Comparison of ENCODE assay signal across 20 mouse cellular contexts in the genomic region with DNA sequence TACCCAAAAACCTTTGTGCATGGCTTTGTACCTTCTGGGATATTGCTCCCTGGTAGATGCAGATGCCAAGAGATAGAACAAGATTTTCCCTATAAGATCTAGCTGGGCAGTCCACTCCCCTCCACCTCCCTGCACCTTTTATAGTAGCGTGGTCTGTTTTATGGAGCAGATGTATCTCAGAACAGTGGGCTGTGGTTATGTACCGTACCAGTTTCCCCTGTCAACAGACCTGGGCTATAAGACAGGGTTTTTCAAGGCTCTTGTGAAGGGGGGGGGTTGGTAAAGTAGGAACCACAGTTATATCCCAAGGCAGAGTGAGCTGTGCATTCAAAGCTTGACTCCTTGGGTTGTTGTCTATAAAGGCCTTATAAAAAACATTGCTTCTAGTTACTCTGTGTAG. TPM values are rescaled to one million over a fixed set of nuclear protein-coding genes. Genes with fewer than 3 reads are reported as not detected.
A peak's percentile ranks its signal among the peaks of the same experiment; 100 is the strongest.
DNase-seq lines count a peak whose midpoint lies in the region; ATAC-seq and TF ChIP-seq lines count a peak whose summit lies in the region.
"Had no signal": no experiment of that assay in that cellular context is flagged by ENCODE, and none has a peak within 500 bp of the region (broad histone marks: within the 10 kb centered on the region; RNA-seq: fewer than 3 reads in every experiment).

No protein-coding gene starts in this region.

- ATAC-seq in liver, postnatal 0 days: no peak
- ATAC-seq: forebrain, embryonic 13.5 days; inflammation-experienced regulatory T-cells, adult 6 months; midbrain, embryonic 13.5 days had no signal

- no peak overlapping the region for H3K4me3 ChIP-seq in layer of hippocampus, adult 2 months
- H3K4me3 ChIP-seq in brown adipose tissue, adult 24 weeks (ENCODE audit: insufficient read depth, low read depth, low read length): no peak overlapping the region
- H3K4me3 ChIP-seq in liver, postnatal 0 days (ENCODE audit: low read depth, low read length): no peak overlapping the region
- H3K4me3 ChIP-seq: erythroblast, embryonic 14.5 days; forebrain, embryonic 13.5 days; hindbrain, embryonic 12.5 days; limb, embryonic 13.5 days; midbrain, embryonic 13.5 days; neural tube, embryonic 12.5 days had no signal

- DNase-seq in layer of hippocampus, adult 2 months (ENCODE audit: low spot score in 2 of 2): no peak
- DNase-seq in layer of hippocampus, adult 11-12 months (ENCODE audit: low spot score): no peak
- DNase-seq in A20 (ENCODE audit: low read depth, low spot score) (peak; percentile 52), adipocyte (ENCODE audit: low spot score) (no peak)
- DNase-seq in liver, postnatal 0 days: no peak
- no peak for DNase-seq in frontal cortex, postnatal 10 days (ENCODE audit: low spot score in 2 of 2)
- DNase-seq: cerebellum, adult 2 months; cerebellum, postnatal 36 days; gastrocnemius, postnatal 10 days; kidney, postnatal 36 days; lung, embryonic 14.5 days; thymus, postnatal 36 days had no signal

- no peak for TF ChIP-seq EP300 in liver, postnatal 0 days (IDR thresholded peaks at IDR 0.05; ENCODE audit: low read depth)

- H3K4me1 ChIP-seq in brown adipose tissue, adult 24 weeks (ENCODE audit: control insufficient read depth, insufficient read depth, insufficient read length, low read length): peaks cover 13% of the 10 kb centered on the region; the same call in 1 of the 2 replicates
- peaks cover 24% of the 10 kb centered on the region for H3K4me1 ChIP-seq in liver, postnatal 0 days (ENCODE audit: insufficient read depth)
- H3K4me1 ChIP-seq: forebrain, embryonic 13.5 days had no signal

- H3K9ac ChIP-seq in liver, postnatal 0 days (replicated peaks): no peak overlapping the region
- H3K9ac ChIP-seq: forebrain, embryonic 13.5 days; hindbrain, embryonic 12.5 days; limb, embryonic 13.5 days; lung, embryonic 14.5 days; midbrain, embryonic 13.5 days; neural tube, embryonic 12.5 days had no signal

- H3K27me3 ChIP-seq in liver, postnatal 0 days (ENCODE audit: insufficient read depth, low read length): no peaks in the 10 kb centered on the region
- H3K27me3 ChIP-seq: forebrain, embryonic 13.5 days; hindbrain, embryonic 12.5 days; limb, embryonic 13.5 days; midbrain, embryonic 13.5 days; neural tube, embryonic 12.5 days had no signal

- H3K36me3 ChIP-seq in liver, postnatal 0 days (replicated peaks; ENCODE audit: insufficient read depth, low read length): no peaks in the 10 kb centered on the region; the same call in 1 of the 2 replicates
- H3K36me3 ChIP-seq: hindbrain, embryonic 12.5 days; limb, embryonic 13.5 days; midbrain, embryonic 13.5 days; neural tube, embryonic 12.5 days had no signal

- peaks cover 5% of the 10 kb centered on the region; the same call in 1 of the 2 replicates for H3K9me3 ChIP-seq in liver, postnatal 0 days (ENCODE audit: low read length)
- H3K9me3 ChIP-seq: hindbrain, embryonic 12.5 days; limb, embryonic 13.5 days; midbrain, embryonic 13.5 days had no signal

- H3K27ac ChIP-seq in layer of hippocampus, adult 2 months: peak overlapping the region; percentile 33; the same call in 1 of the 2 replicates
- H3K27ac ChIP-seq in brown adipose tissue, adult 24 weeks (replicated peaks; ENCODE audit: low read depth, low read length): peak overlapping the region; percentile 59
- H3K27ac ChIP-seq in liver, postnatal 0 days (ENCODE audit: low read depth): peak overlapping the region; percentile 79
- H3K27ac ChIP-seq: forebrain, embryonic 13.5 days; hindbrain, embryonic 12.5 days; limb, embryonic 13.5 days; midbrain, embryonic 13.5 days; neural tube, embryonic 12.5 days had no signal

- H3K4me2 ChIP-seq in liver, postnatal 0 days (ENCODE audit: low read depth, low read length): peak overlapping the region; percentile 19; the same call in 1 of the 2 replicates
- H3K4me2 ChIP-seq: forebrain, embryonic 13.5 days; hindbrain, embryonic 12.5 days; limb, embryonic 13.5 days; lung, embryonic 14.5 days; midbrain, embryonic 13.5 days; neural tube, embryonic 12.5 days had no signal

- 65% methylated on average over 2 of the region's 2 CpGs for WGBS in liver, postnatal 0 days (ENCODE audit: insufficient replicate concordance)

- no peak for TF ChIP-seq CTCF in layer of hippocampus, adult 2 months (conservative IDR thresholded peaks at IDR 0.05)
- TF ChIP-seq CTCF in liver, postnatal 0 days (IDR thresholded peaks at IDR 0.05; ENCODE audit: low read depth): no peak

RNA-seq across cellular contexts. Expression of a gene that starts 38.4 kb away (rescaled TPM):
- total RNA-seq in layer of hippocampus, adult 2 months (2021): 10 to 100 TPM; 14.1 to 21.0 TPM
- polyA plus RNA-seq in brown adipose tissue, adult 24 weeks (2012; ENCODE audit: insufficient read depth, insufficient read length, missing spikeins): 2.6 and 5.2 TPM in 2 replicates
- 11.3 and 13.3 TPM in 2 replicates for polyA plus RNA-seq in liver, postnatal 0 days (2015; fragmentation: Nextera tagmentation; extraction: Ambion mirVana)
